Mouse (Mus musculus) thymus, postnatal 0 days (tissue): ENCODE results near the gene Nupl1. TPM values are rescaled to one million over a fixed set of nuclear protein-coding genes. Genes with fewer than 3 reads are reported as not detected.

Experiments
- DNase-seq: peaks from one replicate; pipeline ENCODE4 v3.0.0-alpha.2; 2015; ENCODE audit warnings: low spot score
- polyA plus RNA-seq: library from polyadenylated mRNA; unstranded; fragments of >200 nt; fragmentation: Nextera tagmentation; extraction: Ambion mirVana; gene quantifications from 2 replicates; pipeline ENCODE4 v1.2.1, GENCODE M21; 2015

Gene Nupl1
- polyA plus RNA-seq, 1 experiment from 2014 or later, result not detected

DNA sequence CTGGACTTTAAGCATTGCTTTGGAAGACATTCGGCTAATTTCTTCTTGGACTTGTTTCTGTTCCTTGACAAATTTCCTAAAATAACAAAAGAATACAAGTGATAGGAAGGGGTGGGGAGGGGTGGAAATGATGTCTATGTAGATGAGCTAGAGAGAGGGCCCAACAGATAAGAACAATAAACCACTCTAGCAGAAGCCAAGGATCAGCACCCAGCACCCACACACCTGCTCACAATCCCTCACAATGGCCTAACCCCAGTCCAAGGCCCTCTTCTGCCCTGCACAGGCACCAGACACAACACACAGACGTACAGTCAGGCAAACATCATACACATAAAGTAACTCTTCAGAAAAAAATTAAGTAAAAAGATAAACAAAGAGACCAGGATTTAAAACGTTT lies 12.7 kb downstream of the Nupl1 start:
- DNase-seq, result no peak

- no peak for DNase-seq
These were observed 31.3 kb downstream of the Nupl1 start for GRCm38 (mm10) chr14:60219886-60220285.

DNA sequence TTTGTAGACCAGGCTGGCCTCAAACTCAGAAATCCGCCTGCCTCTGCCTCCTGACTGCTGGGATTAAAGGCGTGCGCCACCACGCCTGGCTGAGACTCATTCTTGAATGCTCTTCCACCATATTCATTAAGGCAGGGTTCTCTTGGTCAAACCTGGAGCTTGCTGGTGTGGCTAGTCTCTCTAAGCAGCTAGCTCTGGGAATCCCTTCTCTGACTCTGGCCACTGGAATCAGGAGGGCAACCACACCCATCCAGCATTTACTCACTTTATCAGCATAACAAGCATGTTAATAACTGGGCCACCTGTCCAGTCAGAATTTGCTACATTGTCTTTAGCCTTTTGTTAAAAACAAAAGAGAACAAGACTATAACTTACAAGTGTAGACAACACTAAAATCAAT lies 33.6 kb downstream of the Nupl1 start:
- DNase-seq, result no peak

GRCm38 (mm10) chr14:60216125-60216524 lies 35.1 kb downstream of the Nupl1 start:
- DNase-seq, result no peak

DNA sequence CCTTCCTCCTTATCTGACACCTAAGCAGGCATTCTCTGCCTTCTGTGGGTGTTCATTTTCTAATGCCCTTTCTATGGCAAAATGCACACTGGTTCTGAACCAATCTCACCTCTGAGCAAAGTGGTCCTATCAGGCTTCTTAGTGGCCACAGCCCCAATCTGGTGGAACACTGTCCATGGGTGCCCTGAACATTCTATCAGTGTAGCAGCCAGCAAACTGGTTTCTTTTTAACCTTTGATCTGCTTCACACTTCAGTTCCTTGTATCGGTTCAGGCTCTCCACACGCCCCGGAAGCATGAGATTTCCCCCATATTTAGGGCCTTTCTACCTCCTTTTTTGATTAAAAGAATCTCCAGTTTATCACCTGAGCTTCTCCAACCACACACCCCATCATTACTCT lies 36.2 kb downstream of the Nupl1 start:
- no peak for DNase-seq

- no peak for DNase-seq
These were observed 37.2 kb downstream of the Nupl1 start for GRCm38 (mm10) chr14:60214040-60214439.

- no peak for DNase-seq
These were observed 42.1 kb downstream of the Nupl1 start for GRCm38 (mm10) chr14:60209166-60209565.

DNA sequence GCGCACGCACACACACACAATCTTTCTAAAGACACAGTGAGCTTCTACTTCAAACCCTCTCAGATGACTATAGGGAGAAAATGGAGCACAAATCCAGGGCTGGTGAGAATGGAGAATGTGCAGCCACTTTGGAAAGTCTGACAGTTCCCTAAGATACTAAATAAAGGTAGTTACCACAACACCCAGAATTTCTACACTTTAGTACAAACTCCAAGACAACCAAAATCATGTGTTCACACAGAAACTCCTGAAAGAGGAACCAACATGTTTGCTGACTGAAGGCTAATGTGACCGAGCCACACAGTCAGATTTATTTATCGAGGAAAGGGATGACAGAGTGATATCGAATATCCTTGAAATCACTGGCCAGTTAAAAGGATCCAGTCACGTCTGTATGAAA lies 46.2 kb downstream of the Nupl1 start:
- no peak for DNase-seq

- no peak for DNase-seq
These were observed 54.3 kb downstream of the Nupl1 start, which contains the start of gene Atp8a2 for GRCm38 (mm10) chr14:60196884-60197283. Gene Atp8a2 (minus strand): TSS chr14:60197179.

GRCm38 (mm10) chr14:60195999-60196398 lies 55.2 kb downstream of the Nupl1 start:
- DNase-seq, result no peak

GRCm38 (mm10) chr14:60194606-60195005 lies 56.6 kb downstream of the Nupl1 start:
- DNase-seq, result no peak

GRCm38 (mm10) chr14:60189771-60190170 lies 61.5 kb downstream of the Nupl1 start:
- no peak for DNase-seq

DNA sequence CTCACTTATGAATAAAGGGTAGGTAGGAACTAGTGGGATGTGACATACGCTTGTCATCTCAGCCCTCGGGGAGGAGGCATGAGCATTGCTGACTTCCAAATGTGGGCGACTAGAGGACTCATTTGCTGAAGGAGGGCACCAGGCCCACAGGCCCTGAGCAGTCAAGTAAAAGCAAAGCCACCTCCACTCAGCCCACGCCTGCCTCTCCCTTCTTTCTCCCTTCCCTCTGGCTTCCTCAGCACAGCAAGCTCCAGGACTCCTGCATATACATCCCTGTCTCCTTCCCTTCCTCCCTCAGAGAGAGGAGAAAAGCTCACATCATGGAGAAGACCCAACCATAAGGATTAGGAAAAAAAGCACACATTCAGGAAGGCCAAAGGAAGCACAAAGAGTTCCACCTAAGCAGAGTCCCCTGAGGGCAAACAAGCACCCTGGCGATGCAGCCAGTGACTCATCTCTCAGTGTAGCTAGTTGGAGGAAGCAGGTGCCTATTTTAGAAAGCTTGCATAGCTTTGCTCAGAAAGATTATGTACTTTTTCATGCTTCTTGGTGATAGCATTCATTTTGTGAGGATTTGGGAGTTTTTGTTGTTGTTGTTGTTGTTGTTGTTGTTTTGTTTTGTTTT lies 62.9 kb downstream of the Nupl1 start:
- no peak for DNase-seq

DNA sequence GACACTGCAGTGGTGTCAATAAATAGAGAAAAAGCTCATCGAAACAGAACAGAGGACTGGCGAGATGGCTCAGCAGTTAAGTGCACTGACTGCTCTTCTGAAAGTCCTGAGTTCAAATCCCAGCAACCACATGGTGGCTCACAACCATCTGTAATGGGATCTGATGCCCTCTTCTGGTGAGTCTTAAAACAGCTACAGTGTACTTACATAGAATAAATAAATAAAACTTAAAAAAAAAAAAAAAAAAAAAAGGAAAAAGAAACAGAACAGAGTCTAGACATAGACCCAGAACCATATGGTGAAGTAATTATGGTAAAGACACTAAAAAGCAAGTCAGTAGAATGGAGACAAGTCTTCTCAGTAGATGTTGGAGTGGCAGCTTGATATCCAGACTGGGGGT lies 69.9 kb downstream of the Nupl1 start:
- no peak for DNase-seq

DNA sequence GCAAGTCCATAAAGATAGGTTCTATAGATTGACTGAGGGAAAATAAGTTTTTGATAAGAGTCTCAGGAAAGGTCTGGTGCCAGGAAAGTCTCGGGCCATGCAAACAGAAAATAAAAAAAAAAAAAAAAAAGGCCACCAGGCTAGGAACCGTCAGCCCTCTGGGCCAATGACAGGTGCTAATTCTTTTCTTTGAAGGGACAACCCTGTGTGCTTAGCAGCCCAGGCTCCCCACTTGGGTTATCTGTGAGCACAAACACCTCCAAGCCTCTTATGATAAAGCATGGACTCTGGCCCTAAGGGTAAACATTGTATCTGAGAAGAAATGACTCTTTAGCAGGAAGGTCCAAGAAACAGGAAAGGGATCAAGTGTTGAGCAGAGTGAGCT lies 72.7 kb downstream of the Nupl1 start:
- no peak for DNase-seq

GRCm38 (mm10) chr14:60177614-60178570 lies 73.3 kb downstream of the Nupl1 start:
- DNase-seq, result no peak

- no peak for DNase-seq
These were observed 74.2 kb downstream of the Nupl1 start for GRCm38 (mm10) chr14:60176891-60177613.

DNA sequence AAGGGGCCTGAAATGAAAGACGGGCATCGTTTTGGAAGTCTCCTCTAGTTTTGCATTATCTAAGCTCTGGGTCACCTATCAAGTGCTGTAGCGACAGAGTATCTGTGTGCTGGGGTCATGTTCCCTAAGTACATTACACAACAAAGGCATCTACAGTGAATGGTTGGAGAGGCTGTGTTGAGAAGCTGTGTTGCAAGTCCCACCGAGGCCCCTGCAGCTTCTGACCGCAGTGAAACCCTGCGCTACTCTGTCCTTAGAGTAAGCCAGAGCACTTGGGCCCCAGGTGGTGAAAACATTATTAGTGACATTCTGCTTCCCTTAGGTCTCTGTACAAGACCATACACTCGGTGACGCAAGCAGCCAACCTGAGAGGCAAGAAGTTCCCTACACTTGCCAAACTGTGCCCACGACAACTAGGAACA lies 74.8 kb downstream of the Nupl1 start:
- no peak for DNase-seq

- no peak for DNase-seq
These were observed 78.8 kb downstream of the Nupl1 start for GRCm38 (mm10) chr14:60172286-60173055.

GRCm38 (mm10) chr14:60170845-60171610 lies 80.2 kb downstream of the Nupl1 start:
- DNase-seq, result no peak
